Mouse (Mus musculus): ENCODE data around the gene Dnal4. TPM values are rescaled to one million over a fixed set of nuclear protein-coding genes. Genes with fewer than 3 reads are reported as not detected.

Gene Dnal4
- polyA plus RNA-seq, 1 experiment, result 71.5 TPM

- peak overlapping the region; percentile 75 for H3K4me3 ChIP-seq (ENCODE audit: insufficient read depth, low read length)
- peak overlapping the region; percentile 58; the same call in 1 of the 2 replicates for H3K27ac ChIP-seq (ENCODE audit: insufficient read depth, low read length)
- H3K4me1 ChIP-seq (ENCODE audit: control insufficient read depth, insufficient read depth, low read length), result peaks cover 11% of the 10 kb centered on the region
- TF ChIP-seq POLR2A (IDR thresholded peaks at IDR 0.05; ENCODE audit: extremely low read depth, insufficient read depth, low read length), result no peak
- TF ChIP-seq CTCF (IDR thresholded peaks at IDR 0.05; ENCODE audit: extremely low read depth, insufficient read depth, low read length), result no peak
Observed at GRCm38 (mm10) chr15:79801646-79802045, 24.0 kb upstream of the Dnal4 start.

DNA sequence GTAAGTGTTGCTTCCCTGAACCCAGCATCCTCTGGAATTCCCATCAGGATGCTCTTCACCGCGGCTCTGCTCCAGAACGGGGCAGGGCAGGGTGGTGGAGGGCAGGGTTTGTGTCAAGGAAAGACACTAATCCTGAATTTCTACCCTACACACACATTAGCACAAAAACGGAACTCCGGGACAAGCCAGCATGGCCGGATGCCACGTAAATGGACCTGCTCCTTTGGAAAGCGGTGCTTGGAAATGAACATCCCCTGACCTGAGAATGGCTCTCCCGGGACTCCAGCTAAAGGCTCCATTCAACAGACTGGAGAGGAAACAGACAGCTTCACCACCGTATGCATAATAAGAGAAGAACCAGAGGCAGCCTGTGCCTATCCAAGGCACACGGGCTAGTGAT, 23.1 kb upstream of the Dnal4 start:
- peak overlapping the region; percentile 17 for H3K4me3 ChIP-seq (ENCODE audit: insufficient read depth, low read length)
- no peak overlapping the region for H3K27ac ChIP-seq (ENCODE audit: insufficient read depth, low read length)
- H3K4me1 ChIP-seq (ENCODE audit: control insufficient read depth, insufficient read depth, low read length), result peaks cover 13% of the 10 kb centered on the region
- no peak for TF ChIP-seq CTCF (IDR thresholded peaks at IDR 0.05; ENCODE audit: extremely low read depth, insufficient read depth, low read length)
- no peak for TF ChIP-seq POLR2A (IDR thresholded peaks at IDR 0.05; ENCODE audit: extremely low read depth, insufficient read depth, low read length)

- TF ChIP-seq POLR2A (IDR thresholded peaks at IDR 0.05; ENCODE audit: extremely low read depth, insufficient read depth, low read length), result 0 out of 2 replicates have a peak, but pooled peaks have one; percentile 21
- no peak for TF ChIP-seq CTCF (IDR thresholded peaks at IDR 0.05; ENCODE audit: extremely low read depth, insufficient read depth, low read length)
- H3K27ac ChIP-seq (ENCODE audit: insufficient read depth, low read length), result peak overlapping the region; percentile 60; the same call in 1 of the 2 replicates
- H3K4me3 ChIP-seq (ENCODE audit: insufficient read depth, low read length), result no peak overlapping the region
- H3K4me1 ChIP-seq (ENCODE audit: control insufficient read depth, insufficient read depth, low read length), result peaks cover 14% of the 10 kb centered on the region
Observed at GRCm38 (mm10) chr15:79798591-79798990, 20.9 kb upstream of the Dnal4 start.

DNA sequence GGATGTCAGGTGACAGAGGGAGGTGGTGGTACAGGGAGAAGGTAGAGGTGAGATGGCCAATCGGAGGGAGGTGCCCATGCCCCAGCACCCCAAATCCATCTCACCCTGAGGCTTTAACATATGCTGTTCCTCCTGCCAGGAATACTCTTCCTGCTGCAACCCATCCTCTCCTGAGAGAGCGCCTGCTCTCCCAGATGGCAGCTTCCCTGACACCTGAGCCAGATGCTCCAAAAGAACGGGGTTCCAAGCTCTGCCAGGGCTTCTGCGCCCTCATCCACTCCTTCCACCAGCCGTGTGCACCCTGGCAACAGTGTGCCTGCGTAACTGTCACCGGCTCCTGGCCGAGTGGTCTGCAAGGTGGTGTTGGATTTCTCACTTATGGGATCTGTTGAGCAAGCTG, 20.0 kb upstream of the Dnal4 start:
- Histone ChIP-seq H3K4me3 (ENCODE audit: insufficient read depth, low read length) (no peak overlapping the region), H3K27ac (ENCODE audit: insufficient read depth, low read length) (peak overlapping the region; percentile 60), H3K4me1 (ENCODE audit: control insufficient read depth, insufficient read depth, low read length) (peaks cover 16% of the 10 kb centered on the region)
- 0 out of 2 replicates have a peak, but pooled peaks have one; percentile 18 for TF ChIP-seq POLR2A (IDR thresholded peaks at IDR 0.05; ENCODE audit: extremely low read depth, insufficient read depth, low read length)
- TF ChIP-seq CTCF (IDR thresholded peaks at IDR 0.05; ENCODE audit: extremely low read depth, insufficient read depth, low read length), result no peak

DNA sequence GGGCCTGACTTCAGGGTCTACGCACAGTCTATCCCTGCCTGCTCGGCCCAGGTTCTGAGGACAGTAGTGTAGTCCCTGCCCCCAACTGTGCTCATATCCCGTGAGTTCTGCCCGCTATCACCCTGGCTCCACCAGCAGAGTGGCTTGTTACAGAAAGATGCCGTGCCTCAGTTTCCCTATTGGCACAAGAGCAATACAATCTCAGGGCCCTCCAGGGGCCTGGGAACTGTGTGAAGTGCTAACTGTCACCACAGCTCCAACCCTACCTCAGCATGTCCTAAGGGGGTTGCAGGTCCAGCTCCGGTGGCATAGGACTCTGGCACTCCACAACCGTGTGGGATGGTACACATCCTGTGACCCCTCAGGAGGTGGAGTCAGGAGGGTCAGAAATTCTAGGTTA, 19.4 kb upstream of the Dnal4 start:
- peaks cover 16% of the 10 kb centered on the region for H3K4me1 ChIP-seq (ENCODE audit: control insufficient read depth, insufficient read depth, low read length)
- H3K27ac ChIP-seq (ENCODE audit: insufficient read depth, low read length), result peak overlapping the region; percentile 4; the same call in 1 of the 2 replicates
- TF ChIP-seq POLR2A (IDR thresholded peaks at IDR 0.05; ENCODE audit: extremely low read depth, insufficient read depth, low read length) (no peak), CTCF (IDR thresholded peaks at IDR 0.05; ENCODE audit: extremely low read depth, insufficient read depth, low read length) (no peak)
- no peak overlapping the region for H3K4me3 ChIP-seq (ENCODE audit: insufficient read depth, low read length)

- TF ChIP-seq CTCF (IDR thresholded peaks at IDR 0.05; ENCODE audit: extremely low read depth, insufficient read depth, low read length) (no peak), POLR2A (IDR thresholded peaks at IDR 0.05; ENCODE audit: extremely low read depth, insufficient read depth, low read length) (no peak)
- no peak overlapping the region for H3K27ac ChIP-seq (ENCODE audit: insufficient read depth, low read length)
- peaks cover 16% of the 10 kb centered on the region for H3K4me1 ChIP-seq (ENCODE audit: control insufficient read depth, insufficient read depth, low read length)
- no peak overlapping the region for H3K4me3 ChIP-seq (ENCODE audit: insufficient read depth, low read length)
Observed at GRCm38 (mm10) chr15:79796256-79796655, 18.6 kb upstream of the Dnal4 start.

GRCm38 (mm10) chr15:79794173-79794572, 16.5 kb upstream of the Dnal4 start:
- Histone ChIP-seq H3K27ac (ENCODE audit: insufficient read depth, low read length) (no peak overlapping the region), H3K4me3 (ENCODE audit: insufficient read depth, low read length) (no peak overlapping the region), H3K4me1 (ENCODE audit: control insufficient read depth, insufficient read depth, low read length) (peaks cover 16% of the 10 kb centered on the region)
- TF ChIP-seq CTCF (IDR thresholded peaks at IDR 0.05; ENCODE audit: extremely low read depth, insufficient read depth, low read length) (no peak), POLR2A (IDR thresholded peaks at IDR 0.05; ENCODE audit: extremely low read depth, insufficient read depth, low read length) (no peak)

DNA sequence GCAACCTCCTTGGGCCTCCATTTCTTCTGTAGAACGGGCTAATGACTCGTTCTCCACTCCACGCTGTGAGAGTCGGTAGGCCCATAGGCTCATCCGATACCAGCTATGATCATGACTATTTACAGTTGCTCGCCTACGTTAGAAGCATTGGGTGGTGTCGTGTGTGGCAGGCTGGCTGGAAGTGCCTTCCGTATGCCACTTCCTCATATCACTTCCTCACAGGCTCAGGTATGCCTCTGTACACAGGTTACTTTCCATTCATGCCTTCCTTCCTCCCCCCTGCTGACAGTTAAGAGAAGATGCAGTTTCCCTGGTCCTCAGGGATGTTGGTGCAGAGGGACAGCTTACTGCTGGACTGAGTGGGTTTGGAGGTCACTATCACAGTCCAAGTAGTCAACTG, 15.4 kb upstream of the Dnal4 start:
- TF ChIP-seq POLR2A (IDR thresholded peaks at IDR 0.05; ENCODE audit: extremely low read depth, insufficient read depth, low read length), result no peak
- no peak for TF ChIP-seq CTCF (IDR thresholded peaks at IDR 0.05; ENCODE audit: extremely low read depth, insufficient read depth, low read length)
- Histone ChIP-seq H3K27ac (ENCODE audit: insufficient read depth, low read length) (no peak overlapping the region), H3K4me1 (ENCODE audit: control insufficient read depth, insufficient read depth, low read length) (peaks cover 14% of the 10 kb centered on the region), H3K4me3 (ENCODE audit: insufficient read depth, low read length) (no peak overlapping the region)

DNA sequence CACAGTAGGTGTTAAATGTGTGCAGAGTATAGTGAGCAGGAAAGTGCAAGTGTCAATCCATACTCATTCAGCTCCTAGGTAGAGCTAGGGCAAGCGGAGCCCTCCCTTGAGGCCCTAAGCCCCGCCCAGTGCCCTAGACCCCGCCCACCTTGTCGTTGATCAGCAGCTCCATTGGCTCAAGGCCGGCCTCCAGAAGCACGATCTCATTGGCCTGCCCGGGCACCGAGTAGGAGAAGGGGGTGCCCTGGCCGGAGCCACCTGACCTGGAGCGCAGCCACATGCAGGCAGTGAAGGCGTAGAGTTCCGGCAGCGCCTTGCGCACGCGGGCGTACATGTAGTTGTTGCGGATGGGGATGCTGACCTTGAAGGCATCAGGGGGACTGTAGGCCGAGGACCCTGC, 14.8 kb upstream of the Dnal4 start:
- TF ChIP-seq POLR2A (IDR thresholded peaks at IDR 0.05; ENCODE audit: extremely low read depth, insufficient read depth, low read length) (no peak), CTCF (IDR thresholded peaks at IDR 0.05; ENCODE audit: extremely low read depth, insufficient read depth, low read length) (no peak)
- H3K27ac ChIP-seq (ENCODE audit: insufficient read depth, low read length), result no peak overlapping the region
- H3K4me1 ChIP-seq (ENCODE audit: control insufficient read depth, insufficient read depth, low read length), result peaks cover 11% of the 10 kb centered on the region
- H3K4me3 ChIP-seq (ENCODE audit: insufficient read depth, low read length), result no peak overlapping the region

- Histone ChIP-seq H3K27ac (ENCODE audit: insufficient read depth, low read length) (no peak overlapping the region), H3K4me1 (ENCODE audit: control insufficient read depth, insufficient read depth, low read length) (peaks cover 10% of the 10 kb centered on the region)
- TF ChIP-seq POLR2A (IDR thresholded peaks at IDR 0.05; ENCODE audit: extremely low read depth, insufficient read depth, low read length) (no peak), CTCF (IDR thresholded peaks at IDR 0.05; ENCODE audit: extremely low read depth, insufficient read depth, low read length) (no peak)
Observed at GRCm38 (mm10) chr15:79791502-79791901, 13.9 kb upstream of the Dnal4 start.

More at GRCm38 (mm10) chr15:79791502-79791901, 13.9 kb upstream of the Dnal4 start:
- no peak overlapping the region for H3K4me3 ChIP-seq (ENCODE audit: insufficient read depth, low read length)
